Mouse (Mus musculus): ENCODE measurements around the gene Tmem51.

DNA sequence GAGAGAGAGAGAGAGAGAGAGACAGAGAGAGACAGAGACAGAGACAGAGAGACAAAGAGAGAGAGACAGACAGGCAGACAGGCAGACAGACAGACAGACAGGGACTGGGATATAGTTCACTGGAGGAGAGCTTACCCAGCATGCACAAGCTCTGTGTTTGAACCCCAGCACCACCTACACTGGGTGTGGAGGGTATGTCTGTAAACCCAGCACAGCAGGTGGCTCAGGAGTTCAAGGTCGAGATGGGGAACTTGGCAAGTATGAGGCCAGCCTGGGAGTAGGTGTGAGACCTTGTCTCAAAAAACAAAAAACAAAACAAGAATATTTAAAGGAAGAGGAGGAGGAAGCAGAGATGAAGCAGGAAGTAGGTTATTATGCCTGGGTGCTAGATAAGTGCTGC is 7.2 kb downstream of the Tmem51 start:
- TF ChIP-seq POLR2A (IDR thresholded peaks at IDR 0.05; ENCODE audit: insufficient read length, low read depth) = no peak
- TF ChIP-seq TCF12 (IDR thresholded peaks at IDR 0.05; ENCODE audit: insufficient read depth, poor library complexity, severe bottlenecking) = no peak
- TF ChIP-seq USF1 (IDR thresholded peaks at IDR 0.05; ENCODE audit: low read depth) = no peak
- no peak for TF ChIP-seq SRF (IDR thresholded peaks at IDR 0.05; ENCODE audit: control insufficient read depth, insufficient read length, low read depth)
- TF ChIP-seq E2F4 (IDR thresholded peaks at IDR 0.05; ENCODE audit: insufficient read depth) = no peak
- TF ChIP-seq MYOG (IDR thresholded peaks at IDR 0.05; ENCODE audit: control insufficient read depth in 1 of 3, insufficient read depth in 1 of 3, insufficient read length in 2 of 3, low read depth in 2 of 3) = no peak
- no peak for TF ChIP-seq CEBPB (IDR thresholded peaks at IDR 0.05; ENCODE audit: insufficient read depth, poor library complexity, severe bottlenecking)
- TF ChIP-seq POLR2AphosphoS2 (IDR thresholded peaks at IDR 0.05; ENCODE audit: insufficient read length, low read depth) = no peak
- no peak for TF ChIP-seq MAX (IDR thresholded peaks at IDR 0.05; ENCODE audit: low read depth)
- TF ChIP-seq TCF3 (IDR thresholded peaks at IDR 0.05; ENCODE audit: insufficient read length, low read depth) = no peak

Data from myocyte (in vitro differentiated cells).